Mouse (Mus musculus): Measurements from ENCODE around the gene Hoxc8.

The Hoxc8 gene

GRCm38 (mm10) chr15:102981379-102982288 lies 8.8 kb upstream of the Hoxc8 start:
- no peak for DNase-seq (ENCODE audit: low spot score in 2 of 2)

- DNase-seq (ENCODE audit: low spot score in 2 of 2), result no peak
Observed at GRCm38 (mm10) chr15:102983716-102984115, 6.7 kb upstream of the Hoxc8 start.

- no peak for DNase-seq (ENCODE audit: low spot score in 2 of 2)
Observed at GRCm38 (mm10) chr15:102984521-102984920, 5.9 kb upstream of the Hoxc8 start.

DNA sequence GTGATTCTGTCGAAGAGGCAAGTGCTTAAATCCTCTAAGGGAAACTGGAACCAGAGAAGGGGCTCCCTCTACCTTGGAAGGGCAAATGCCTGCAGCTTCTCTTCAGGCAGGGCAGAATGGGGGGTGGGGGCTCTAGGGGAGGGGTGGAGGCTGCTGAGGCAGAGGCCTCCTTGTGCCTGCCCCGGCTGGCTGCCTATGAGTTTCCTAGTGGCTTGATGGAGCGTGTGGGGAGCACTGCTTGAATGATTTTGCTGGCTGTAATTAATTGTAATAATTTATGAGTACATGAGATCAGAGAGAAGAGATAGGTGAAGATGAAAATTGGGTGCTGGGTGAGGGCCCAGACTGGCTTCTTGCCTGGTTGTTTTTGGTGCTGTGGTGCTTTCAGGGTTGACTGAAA lies 5.5 kb upstream of the Hoxc8 start:
- DNase-seq (ENCODE audit: low spot score in 2 of 2), result no peak

DNA sequence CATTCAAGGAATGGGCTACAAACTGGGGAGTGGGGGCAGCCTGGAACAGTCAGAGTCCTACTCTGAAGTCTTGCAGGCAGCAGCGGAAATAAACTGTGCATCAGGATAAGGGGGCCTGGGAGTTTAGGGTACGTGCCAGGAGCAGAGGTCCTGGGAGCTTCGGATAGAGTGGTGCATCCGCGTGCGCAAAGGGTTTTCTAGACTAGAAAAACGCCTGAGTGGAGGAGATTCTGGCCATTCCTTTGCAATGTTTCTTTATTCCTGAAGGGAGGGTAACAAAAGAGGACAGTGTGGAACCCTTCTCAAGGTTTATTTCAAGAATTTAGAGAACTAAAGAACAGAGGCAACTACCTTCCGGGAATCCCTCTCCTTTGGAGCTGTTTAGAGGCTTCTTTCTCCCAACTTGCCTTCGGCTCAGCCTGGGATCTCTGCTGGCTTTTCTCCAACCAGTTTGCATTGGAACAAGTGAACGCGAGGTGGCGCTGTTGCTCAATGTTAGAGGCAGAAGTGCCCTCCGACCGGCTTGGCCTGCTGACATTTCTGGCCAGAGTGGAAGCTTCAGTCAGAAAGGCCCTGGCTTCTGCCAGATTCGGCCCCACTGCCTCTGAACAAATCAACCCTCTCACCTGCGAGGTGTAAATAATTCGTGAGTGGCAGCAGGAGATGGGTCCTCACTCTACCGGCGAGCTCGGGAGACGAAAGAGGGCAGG lies 3.1 kb upstream of the Hoxc8 start:
- peak; percentile 82 to 95 for DNase-seq (ENCODE audit: low spot score in 2 of 2)

DNA sequence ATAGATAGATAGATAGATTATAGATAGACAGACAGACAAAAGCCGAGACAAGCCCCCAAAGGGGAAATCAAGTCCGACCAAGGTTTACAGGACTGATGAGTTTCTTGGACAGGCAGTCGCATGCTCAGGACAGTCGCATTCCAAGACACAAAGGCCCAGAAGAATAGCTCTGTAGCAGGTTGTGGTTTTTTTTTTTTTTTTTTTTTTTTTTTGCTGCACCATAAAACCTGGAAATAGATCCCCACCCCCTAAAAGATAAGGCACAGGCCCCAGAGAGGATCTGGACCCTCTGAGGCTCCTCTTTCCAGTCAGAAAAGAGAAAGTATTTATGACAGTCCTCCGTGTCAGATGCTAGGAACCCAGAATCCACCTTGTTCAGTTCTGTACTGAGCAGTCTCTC lies 2.3 kb upstream of the Hoxc8 start:
- DNase-seq (ENCODE audit: low spot score in 2 of 2), result no peak

DNA sequence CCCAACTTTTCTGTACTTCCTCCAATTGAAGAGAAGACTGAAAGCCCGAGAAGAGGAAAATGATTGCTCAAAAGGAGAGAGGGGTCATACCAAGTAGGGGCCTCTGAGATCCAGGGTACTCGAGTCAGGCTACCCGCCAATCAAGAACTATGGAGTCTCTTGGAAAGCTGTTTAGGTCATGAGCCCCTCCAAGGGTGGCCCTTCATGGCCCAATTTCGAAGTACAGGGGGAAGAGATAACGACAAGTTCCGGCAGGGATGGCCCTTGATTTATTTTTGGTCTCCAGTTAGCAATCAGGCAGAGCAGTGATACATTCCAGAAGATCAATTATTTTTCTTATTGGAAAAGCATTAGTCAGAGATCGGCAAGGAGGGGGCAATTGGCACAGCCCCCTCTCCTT lies 1.4 kb downstream of the Hoxc8 start:
- no peak for DNase-seq (ENCODE audit: low spot score in 2 of 2)

GRCm38 (mm10) chr15:102992206-102992605 lies 1.8 kb downstream of the Hoxc8 start:
- DNase-seq (ENCODE audit: low spot score in 2 of 2), result no peak

GRCm38 (mm10) chr15:102992863-102993262 lies 2.5 kb downstream of the Hoxc8 start:
- DNase-seq (ENCODE audit: low spot score in 2 of 2), result no peak

DNA sequence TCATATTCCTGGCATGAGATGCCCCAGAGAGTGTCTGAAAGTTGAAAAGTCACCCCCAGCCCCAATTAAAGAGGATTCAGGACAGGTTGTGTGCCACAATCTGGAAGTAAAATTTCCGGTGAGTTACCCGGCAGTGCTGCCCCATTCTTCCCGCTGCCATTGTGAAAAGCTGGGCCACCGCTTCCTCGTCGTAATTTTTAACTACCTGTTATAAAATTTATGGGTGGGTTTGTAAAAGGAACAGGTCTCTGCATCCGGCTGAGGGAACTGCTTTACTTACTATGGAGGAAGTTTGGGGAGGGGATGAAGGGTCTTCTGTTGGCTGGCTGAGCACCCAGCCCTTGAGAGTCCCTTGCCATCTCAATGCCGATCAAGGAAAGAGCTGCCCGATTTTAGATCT lies 6.1 kb downstream of the Hoxc8 start:
- no peak for DNase-seq (ENCODE audit: low spot score in 2 of 2)

- no peak for DNase-seq (ENCODE audit: low spot score in 2 of 2)
Observed at GRCm38 (mm10) chr15:102997431-102997830, 7.0 kb downstream of the Hoxc8 start.

DNA sequence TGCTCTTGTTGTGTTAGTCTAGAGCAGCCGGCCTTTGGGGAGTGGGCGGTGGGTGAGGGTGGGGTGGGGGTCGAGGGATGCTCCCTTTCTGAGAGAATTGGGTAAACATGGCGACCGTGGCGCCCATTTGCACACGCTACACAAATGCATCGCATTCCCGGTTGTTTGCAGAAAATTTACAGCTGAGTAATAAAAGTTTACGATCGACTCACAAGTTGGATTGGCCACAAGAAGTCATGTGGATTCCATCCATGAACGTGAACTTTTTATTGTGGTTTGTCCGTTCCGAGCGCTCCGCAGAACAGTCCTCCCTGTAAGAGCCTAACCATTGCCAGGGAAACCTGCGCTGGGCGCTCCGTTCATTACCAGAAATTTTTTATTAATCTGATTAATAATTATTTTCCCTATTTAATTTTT lies 7.5 kb downstream of the Hoxc8 start, which contains the start of gene Hoxc6:
Gene Hoxc6 (plus strand): TSS at position 319 of the 417 bp plus-strand sequence.
- no peak for DNase-seq (ENCODE audit: low spot score in 2 of 2)

- no peak for DNase-seq (ENCODE audit: low spot score in 2 of 2)
Observed at GRCm38 (mm10) chr15:102998608-102999182, 8.3 kb downstream of the Hoxc8 start.

- peak in 1 of 2 experiments; percentile 84 for DNase-seq (ENCODE audit: low spot score in 2 of 2)
Observed at GRCm38 (mm10) chr15:102999183-102999831, 8.9 kb downstream of the Hoxc8 start.

DNA sequence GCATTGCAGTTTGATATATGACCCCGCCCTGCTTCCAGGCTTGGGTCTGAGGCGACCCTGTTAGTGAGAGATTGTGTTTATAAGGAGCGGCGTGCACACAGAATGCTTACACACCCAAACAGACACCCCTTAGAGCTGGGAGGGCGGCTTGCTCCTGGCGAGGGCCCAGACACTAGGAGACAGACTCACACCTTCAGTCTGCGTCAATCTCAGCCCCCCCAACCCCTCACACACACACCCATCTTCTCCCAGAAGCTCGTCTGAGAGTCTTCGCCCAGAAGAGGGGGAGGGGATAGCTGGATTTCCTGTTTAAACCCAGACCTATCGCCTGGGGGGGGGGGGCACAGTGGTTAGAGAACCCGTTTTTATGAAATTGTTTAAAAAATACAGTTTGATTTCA lies 9.5 kb downstream of the Hoxc8 start:
- DNase-seq (ENCODE audit: low spot score in 2 of 2), result no peak

- no peak for DNase-seq (ENCODE audit: low spot score in 2 of 2)
Observed at GRCm38 (mm10) chr15:103000501-103000901, 10.1 kb downstream of the Hoxc8 start.

DNA sequence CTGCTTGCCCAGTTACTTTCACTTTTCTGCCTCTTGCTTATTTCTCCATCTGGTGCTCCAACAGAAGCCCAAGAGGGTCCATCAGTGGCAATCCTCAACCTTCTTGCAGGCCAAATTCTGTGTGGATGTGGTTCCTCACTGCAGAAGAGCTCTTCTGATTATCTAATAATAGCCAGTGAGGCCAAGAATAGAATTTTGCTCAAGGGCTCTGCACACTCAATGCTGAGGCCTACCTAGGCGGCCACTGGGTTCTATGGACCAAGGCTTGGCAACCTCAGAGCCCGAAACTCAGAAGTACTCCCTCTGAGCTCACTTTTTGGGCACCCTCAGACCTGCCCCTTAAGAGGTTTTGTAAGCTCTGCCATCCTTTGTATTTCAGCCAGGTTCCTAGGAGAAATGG lies 11.0 kb downstream of the Hoxc8 start:
- DNase-seq (ENCODE audit: low spot score in 2 of 2), result no peak

DNA sequence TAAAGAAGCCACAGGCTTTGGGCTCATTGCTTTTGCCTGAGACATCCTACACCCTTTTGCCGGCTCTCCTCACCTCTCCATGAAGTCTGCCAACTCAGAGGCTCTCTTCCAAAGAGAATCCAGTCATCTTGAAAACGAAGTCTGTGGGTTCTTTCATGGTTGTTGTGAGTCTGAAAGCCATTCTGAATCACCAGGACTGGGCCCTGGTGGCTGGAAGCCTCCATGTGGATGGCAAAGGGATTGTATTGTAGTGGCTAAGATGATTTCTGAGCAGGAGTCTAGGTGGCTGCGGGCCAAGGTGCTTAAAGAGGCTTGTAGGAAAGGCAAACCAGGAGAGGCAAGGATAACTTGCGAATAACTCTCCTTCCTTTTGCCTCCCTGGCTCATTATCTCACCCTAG lies 11.7 kb downstream of the Hoxc8 start:
- no peak for DNase-seq (ENCODE audit: low spot score in 2 of 2)

DNA sequence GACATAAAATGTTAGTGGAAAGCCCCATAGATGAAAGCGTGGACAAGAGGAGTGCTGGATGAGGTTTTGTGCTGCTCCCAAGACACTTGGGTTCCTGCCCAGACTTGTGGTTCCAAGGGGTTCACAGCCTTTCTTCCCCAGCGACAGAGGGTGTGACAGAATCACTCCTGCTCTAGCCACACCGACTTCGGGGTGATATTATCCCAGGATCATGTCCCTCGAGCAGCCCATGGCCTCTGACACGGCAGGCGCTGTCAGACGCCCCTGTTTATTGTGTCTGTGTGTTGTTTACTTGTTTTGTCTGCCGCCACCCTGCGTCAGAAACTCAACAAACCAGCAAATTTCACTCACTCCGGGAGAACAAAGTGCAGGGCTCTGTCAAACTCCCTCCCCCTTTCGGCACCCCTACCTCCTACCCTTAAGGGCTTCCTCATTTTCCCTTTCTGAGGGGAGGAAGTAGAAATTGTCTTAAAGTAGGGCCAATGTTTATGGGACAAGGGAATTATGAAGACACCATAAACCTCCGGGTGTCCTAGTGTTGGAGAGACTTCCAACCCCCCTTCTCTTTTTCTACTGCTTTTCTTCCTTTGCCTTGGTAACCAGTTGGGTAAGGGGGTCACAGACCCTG lies 12.5 kb downstream of the Hoxc8 start:
- no peak for DNase-seq (ENCODE audit: low spot score in 2 of 2)

GRCm38 (mm10) chr15:103005308-103005707 lies 14.9 kb downstream of the Hoxc8 start:
- DNase-seq (ENCODE audit: low spot score in 2 of 2), result no peak

DNA sequence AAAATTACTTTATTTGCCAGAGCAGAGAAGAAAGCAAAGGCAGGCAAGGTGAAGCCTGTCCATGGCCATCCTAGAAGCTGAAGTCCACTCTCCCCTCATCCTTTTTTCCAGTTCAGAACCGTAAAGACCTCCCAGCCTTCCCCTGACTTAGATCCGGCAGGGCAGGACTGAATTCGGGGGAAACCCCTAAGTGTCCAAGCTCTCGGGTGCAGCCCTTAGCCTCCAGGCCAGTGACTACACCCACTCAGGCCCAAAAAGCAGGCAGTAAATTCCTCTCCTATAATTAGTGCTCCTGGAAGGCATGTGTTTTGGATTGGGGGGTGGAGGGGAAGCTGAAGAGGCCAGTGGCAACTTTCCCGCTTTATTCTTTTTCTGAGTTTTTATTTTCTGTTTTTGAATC lies 15.4 kb downstream of the Hoxc8 start:
- no peak for DNase-seq (ENCODE audit: low spot score in 2 of 2)

DNA sequence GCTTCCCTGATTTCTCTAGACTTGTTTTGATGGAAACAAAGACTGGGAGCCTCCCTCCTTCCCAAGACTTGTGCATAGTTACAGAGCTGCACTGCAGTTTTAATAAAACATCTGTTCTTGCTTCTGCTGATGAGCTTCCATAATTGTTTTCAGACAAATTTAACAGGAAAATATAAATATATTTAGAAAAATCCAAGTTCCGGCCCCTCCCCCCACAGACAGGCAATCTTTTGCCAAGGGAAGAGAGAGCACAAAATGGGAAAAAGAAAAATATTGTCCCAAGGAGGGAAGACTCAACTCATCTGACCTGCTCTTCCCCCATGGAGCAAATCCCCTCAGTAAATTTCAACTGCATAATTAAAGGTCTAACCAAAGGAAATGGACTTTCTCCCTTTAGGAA lies 15.9 kb downstream of the Hoxc8 start:
- DNase-seq (ENCODE audit: low spot score in 2 of 2), result no peak

All from urinary bladder, postnatal 4 days (tissue).